Comparison of ENCODE assay signal across 13 mouse cellular contexts in genomic region chr17:3363216-3363615, GRCm38 (mm10).
"Had no signal": no experiment of that assay in that cellular context is flagged by ENCODE, and none has a peak within 500 bp of the region (broad histone marks: within the 10 kb centered on the region; RNA-seq: fewer than 3 reads in every experiment).

No protein-coding gene starts in this region.

- H3K36me3 ChIP-seq: liver, embryonic 13.5 days; midbrain, embryonic 12.5 days had no signal

- DNase-seq: kidney, adult 18-20 months; kidney, adult 9 months; kidney, postnatal 14 days; layer of hippocampus, postnatal 36 days; liver, embryonic 13.5 days; lung, adult 2 months; lung, postnatal 14 days; lung, postnatal 4 days; thymus, adult 18-20 months; thymus, postnatal 36 days had no signal

- H3K27me3 ChIP-seq: liver, embryonic 13.5 days; midbrain, embryonic 12.5 days had no signal

- H3K27ac ChIP-seq: layer of hippocampus, adult 2 months; left cerebral cortex, adult 2 months; liver, embryonic 13.5 days; midbrain, embryonic 12.5 days had no signal

- H3K4me2 ChIP-seq: liver, embryonic 13.5 days; midbrain, embryonic 12.5 days had no signal

- H3K9ac ChIP-seq: liver, embryonic 13.5 days; midbrain, embryonic 12.5 days had no signal

- H3K4me3 ChIP-seq: layer of hippocampus, adult 2 months; left cerebral cortex, adult 2 months; liver, embryonic 13.5 days; midbrain, embryonic 12.5 days had no signal

- H3K9me3 ChIP-seq: liver, embryonic 13.5 days; midbrain, embryonic 12.5 days had no signal

- H3K4me1 ChIP-seq: liver, embryonic 13.5 days; midbrain, embryonic 12.5 days had no signal
